In genomic region chr1:84449566-84450278, GRCm38 (mm10) we compare ENCODE assay signal across 18 mouse cellular contexts.
A peak's percentile ranks its signal among the peaks of the same experiment; 100 is the strongest.
DNase-seq lines count a peak whose midpoint lies in the region; ATAC-seq lines count a peak whose summit lies in the region.
"Had no signal": no experiment of that assay in that cellular context is flagged by ENCODE, and none has a peak within 500 bp of the region (broad histone marks: within the 10 kb centered on the region; RNA-seq: fewer than 3 reads in every experiment).

No protein-coding gene starts in this region.

- H3K27me3 ChIP-seq in forebrain, embryonic 12.5 days, result no peaks in the 10 kb centered on the region
- H3K27me3 ChIP-seq: heart, embryonic 13.5 days; stomach, embryonic 15.5 days had no signal

- 86% methylated on average over 10 of the region's 10 CpGs for WGBS in forebrain, embryonic 12.5 days

- H3K4me2 ChIP-seq in forebrain, embryonic 12.5 days, result no peak overlapping the region
- H3K4me2 ChIP-seq: heart, embryonic 13.5 days; hindbrain, embryonic 14.5 days; stomach, embryonic 15.5 days had no signal

- no peak overlapping the region for H3K9ac ChIP-seq in forebrain, embryonic 12.5 days
- H3K9ac ChIP-seq: forebrain, postnatal 0 days; heart, embryonic 13.5 days; hindbrain, embryonic 14.5 days; stomach, embryonic 15.5 days had no signal

- H3K36me3 ChIP-seq in forebrain, embryonic 12.5 days (replicated peaks), result no peaks in the 10 kb centered on the region
- H3K36me3 ChIP-seq: heart, embryonic 13.5 days; midbrain, embryonic 10.5 days; stomach, embryonic 15.5 days had no signal

- no peaks in the 10 kb centered on the region for H3K4me1 ChIP-seq in forebrain, embryonic 12.5 days
- H3K4me1 ChIP-seq: heart, embryonic 13.5 days; midbrain, embryonic 10.5 days; stomach, embryonic 15.5 days had no signal

- no peak overlapping the region for H3K27ac ChIP-seq in forebrain, embryonic 12.5 days
- H3K27ac ChIP-seq: heart, embryonic 13.5 days; hindbrain, embryonic 14.5 days; midbrain, embryonic 10.5 days; stomach, embryonic 15.5 days had no signal

- ATAC-seq in forebrain, embryonic 12.5 days (ENCODE audit: low FRiP score), result no peak
- ATAC-seq: forebrain, postnatal 0 days had no signal

- H3K4me3 ChIP-seq in forebrain, embryonic 12.5 days (replicated peaks), result no peak overlapping the region
- H3K4me3 ChIP-seq: heart, embryonic 13.5 days; midbrain, embryonic 10.5 days; stomach, embryonic 15.5 days had no signal

- peak; percentile 55 for DNase-seq in adrenal gland, postnatal 10 days
- DNase-seq in adrenal gland, adult 8-10 months, result no peak
- peak; percentile 58 for DNase-seq in heart, adult 8-10 months (ENCODE audit: low spot score)
- no peak for DNase-seq in heart, postnatal 4 days
- DNase-seq in urinary bladder, postnatal 36 days (ENCODE audit: low spot score in 2 of 2), result peak; percentile 9 to 45
- no peak for DNase-seq in urinary bladder, adult 2 months (ENCODE audit: low spot score)
- DNase-seq in skeletal muscle tissue, adult 2 months (ENCODE audit: low read depth, low spot score), result peak; percentile 60
- DNase-seq: cerebellum, adult 2 months; embryo, embryonic 11 days; forebrain, postnatal 0 days; kidney, adult 11 months; kidney, postnatal 25 days; thymus, postnatal 14 days had no signal

- no peaks in the 10 kb centered on the region for H3K9me3 ChIP-seq in forebrain, embryonic 12.5 days
- H3K9me3 ChIP-seq: heart, embryonic 13.5 days; midbrain, embryonic 10.5 days; stomach, embryonic 15.5 days had no signal

Comparison
In these comparisons a context has a peak if more than half of its experiments do, and no peak if none do; other contexts are left out.
1. DNase-seq: peak in adrenal gland, postnatal 10 days (single experiment), heart, adult 8-10 months (single experiment), urinary bladder, postnatal 36 days (2 of 2) and skeletal muscle tissue, adult 2 months (single experiment); none in adrenal gland, adult 8-10 months (single experiment), heart, postnatal 4 days (single experiment) and urinary bladder, adult 2 months (single experiment).